Mouse (Mus musculus) cortical plate, adult 2 months (tissue): ENCODE measurements around the gene Spocd1. TPM values are rescaled to one million over a fixed set of nuclear protein-coding genes. Genes with fewer than 3 reads are reported as not detected.
A peak's percentile ranks its signal among the peaks of the same experiment; 100 is the strongest.

Experiments
- H3K27ac ChIP-seq: fragments of 200-500 bp; 2 replicates; pipeline ENCODE4 v1.5.1; 2012; ENCODE audit warnings: low read length, control low read depth, inconsistent platforms; ENCODE audit not compliant: insufficient read depth
- H3K4me1 ChIP-seq: fragments of 200-500 bp; 2 replicates; pipeline ENCODE4 v1.6.1; 2011; ENCODE audit warnings: low read length; ENCODE audit not compliant: control insufficient read depth, insufficient read depth
- H3K4me3 ChIP-seq: fragments of 200-500 bp; 2 replicates; pipeline ENCODE4 v1.5.1; 2011; ENCODE audit warnings: mild to moderate bottlenecking, low read length, control low read depth; ENCODE audit not compliant: insufficient read depth
- CTCF ChIP-seq: fragments of 200-500 bp; IDR thresholded peaks from 2 replicates; pipeline ENCODE4 v1.5.1; 2011; ENCODE audit warnings: mild to moderate bottlenecking, control low read depth, low read length; ENCODE audit not compliant: insufficient read depth; ENCODE audit errors: extremely low read depth
- POLR2A ChIP-seq: fragments of 200-500 bp; IDR thresholded peaks from 2 replicates; pipeline ENCODE4 v1.6.1; 2011; ENCODE audit warnings: mild to moderate bottlenecking, low read length, control low read depth; ENCODE audit not compliant: insufficient read depth; ENCODE audit errors: extremely low read depth
- polyA plus RNA-seq: library from polyadenylated mRNA; depleted of rRNA; stranded (reverse); fragments of >200 nt; gene quantifications from 2 replicates; pipeline ENCODE4 v1.2.3, GENCODE M21; 2012

Gene Spocd1
- polyA plus RNA-seq, 1 experiment = 0.13 TPM

DNA sequence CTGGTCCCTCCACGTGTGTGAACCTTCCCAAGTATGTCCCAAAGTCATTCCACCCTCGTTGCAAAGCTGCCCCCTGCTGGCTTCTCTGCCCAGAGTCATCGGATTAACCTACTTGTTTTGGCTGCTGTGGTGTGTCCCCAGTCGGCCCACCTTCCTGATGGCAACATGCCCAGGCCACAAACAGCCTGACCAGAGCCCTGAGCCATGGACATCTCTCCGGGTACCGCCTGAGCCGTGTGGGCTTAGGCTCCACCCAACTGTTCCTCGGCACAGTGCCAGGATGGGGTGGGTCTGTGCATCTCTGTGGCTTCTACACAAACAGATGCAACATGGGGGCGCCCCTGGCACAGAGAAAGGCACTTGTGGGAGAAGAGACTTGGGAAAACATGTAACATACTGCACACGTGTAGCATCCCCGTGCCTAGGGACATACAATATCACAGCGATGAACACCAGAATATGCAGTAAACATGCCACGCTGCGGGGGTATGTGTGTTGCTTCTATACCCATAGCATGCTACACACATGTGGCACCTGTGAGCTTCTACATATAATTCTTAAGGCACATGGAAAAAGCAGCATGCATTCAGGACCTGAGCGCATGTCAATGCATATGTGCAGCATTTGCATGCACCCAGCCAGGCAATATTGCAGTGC is 54.8 kb downstream of the Spocd1 start:
- Histone ChIP-seq H3K4me1 (peaks cover 6% of the 10 kb centered on the region), H3K27ac (peak overlapping the region; percentile 66)

DNA sequence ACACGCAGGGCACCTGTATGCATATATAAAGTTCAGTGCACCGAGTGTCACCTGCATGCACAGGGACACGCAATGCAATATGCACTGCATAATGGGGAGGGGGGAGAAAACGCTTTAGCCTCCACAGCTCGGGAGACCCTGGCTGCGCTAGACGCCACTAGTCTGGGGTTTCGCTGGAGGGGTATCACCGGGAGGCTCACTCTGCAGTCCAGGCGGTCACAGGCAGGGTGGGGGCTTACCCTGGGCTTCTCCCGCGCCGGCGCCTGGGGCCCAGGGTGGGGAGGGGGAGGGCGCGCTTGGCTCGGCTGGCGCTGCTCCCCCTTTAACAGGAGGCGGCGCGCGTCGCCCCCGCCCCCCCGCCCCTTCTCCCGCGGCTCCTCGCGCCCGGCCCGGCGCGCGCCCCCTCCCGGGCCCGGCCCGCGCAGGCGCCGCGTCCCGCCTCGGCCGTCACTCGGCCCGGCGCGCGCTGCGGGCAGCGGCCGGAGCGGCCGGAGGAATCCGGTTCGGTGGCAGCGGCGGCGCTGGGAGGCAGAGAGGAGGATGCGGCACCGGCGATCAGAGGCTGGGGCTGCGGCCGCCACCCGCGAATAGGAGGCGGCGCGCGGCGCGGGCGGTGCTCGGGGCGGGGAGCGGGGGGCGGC is 55.5 kb downstream of the Spocd1 start, which contains the start of gene Adgrb2:
Gene Adgrb2, plus strand, starts transcription at position 450 of the 641 bp plus-strand sequence.
- Histone ChIP-seq H3K27ac (peak within 1 kb of the TSS; percentile 83), H3K4me3 (peak within 1 kb of the TSS; percentile 71), H3K4me1 (peaks cover 5% of the 10 kb centered on the region; the same call in 1 of the 2 replicates)
- no peak for TF ChIP-seq CTCF
- TF ChIP-seq POLR2A = no peak

More for the DNA sequence above, 54.8 kb downstream of the Spocd1 start:
- H3K4me3 ChIP-seq = peak overlapping the region; percentile 71
- TF ChIP-seq CTCF = peak; percentile 65
- no peak for TF ChIP-seq POLR2A

DNA sequence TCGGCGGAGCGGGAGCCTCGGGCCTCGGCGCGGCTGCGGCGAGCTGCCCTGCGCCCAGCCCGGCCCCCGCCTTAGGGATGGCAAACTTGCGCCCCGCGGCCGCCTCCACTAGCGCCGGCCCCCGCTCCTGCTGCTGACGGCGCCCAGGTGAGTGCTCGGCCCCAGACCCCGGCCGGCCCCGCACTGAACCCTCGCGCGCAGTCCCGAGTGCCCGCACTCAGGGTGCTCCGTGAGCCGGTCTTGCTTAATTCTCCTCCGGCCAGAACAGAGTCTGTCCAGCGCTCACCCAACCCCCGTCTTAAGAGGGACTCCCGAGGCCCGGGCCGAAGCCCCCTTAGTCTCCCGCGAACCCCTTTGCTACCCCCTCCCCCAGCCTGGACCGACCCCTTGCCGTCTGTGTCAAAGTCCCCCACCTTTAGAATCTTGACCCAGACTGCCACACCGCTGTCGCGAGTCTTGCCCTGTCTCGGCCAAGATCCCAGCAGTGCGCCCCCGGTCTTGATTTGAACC is 56.2 kb downstream of the Spocd1 start:
- Histone ChIP-seq H3K4me1 (peaks cover 5% of the 10 kb centered on the region; the same call in 1 of the 2 replicates), H3K27ac (peak overlapping the region; percentile 83), H3K4me3 (peak overlapping the region; percentile 71)
- TF ChIP-seq CTCF = no peak
- no peak for TF ChIP-seq POLR2A

DNA sequence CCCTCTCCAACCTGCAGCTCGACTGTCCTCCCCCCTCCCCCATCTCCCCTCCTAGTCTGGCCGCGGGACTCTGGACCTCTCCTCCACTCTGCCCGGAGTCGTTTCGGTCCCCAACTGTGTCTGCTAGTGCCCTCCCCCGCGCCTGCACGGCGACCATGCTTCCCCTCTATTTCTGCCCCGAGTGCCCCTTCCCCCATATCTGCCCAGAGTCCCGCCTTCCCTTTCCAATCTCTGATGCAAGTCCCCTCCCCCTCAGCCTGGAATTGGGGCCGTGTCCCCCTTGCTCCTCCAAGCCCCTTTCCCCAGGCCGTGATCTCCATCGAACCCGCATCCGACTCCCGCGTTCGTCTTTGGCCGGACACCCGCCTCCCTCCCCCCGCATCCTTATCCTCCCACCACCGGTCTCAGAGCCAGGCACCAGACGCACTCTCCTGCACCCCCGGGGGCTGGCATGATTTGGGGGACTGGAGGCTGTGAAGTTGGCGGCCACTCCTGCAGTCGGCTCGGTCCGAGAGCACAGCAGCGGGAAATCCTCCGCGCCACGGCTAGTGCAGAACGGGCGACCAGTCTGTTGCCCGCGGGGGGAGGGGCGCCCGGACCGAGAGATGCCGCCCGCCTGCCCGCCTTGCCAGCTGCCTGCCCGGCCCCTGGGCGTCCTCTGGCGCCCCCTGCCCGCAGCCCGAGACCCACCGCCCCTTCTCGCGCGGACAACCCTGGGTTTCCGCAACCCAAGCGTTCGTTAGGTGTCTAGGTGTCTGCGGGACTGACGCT is 56.8 kb downstream of the Spocd1 start:
- peak overlapping the region; percentile 71 for H3K4me3 ChIP-seq
- TF ChIP-seq CTCF (no peak; the same call in 1 of the 2 replicates), POLR2A (no peak)
- H3K4me1 ChIP-seq = peaks cover 7% of the 10 kb centered on the region; the same call in 1 of the 2 replicates
- H3K27ac ChIP-seq = peak overlapping the region; percentile 14; the same call in 1 of the 2 replicates

DNA sequence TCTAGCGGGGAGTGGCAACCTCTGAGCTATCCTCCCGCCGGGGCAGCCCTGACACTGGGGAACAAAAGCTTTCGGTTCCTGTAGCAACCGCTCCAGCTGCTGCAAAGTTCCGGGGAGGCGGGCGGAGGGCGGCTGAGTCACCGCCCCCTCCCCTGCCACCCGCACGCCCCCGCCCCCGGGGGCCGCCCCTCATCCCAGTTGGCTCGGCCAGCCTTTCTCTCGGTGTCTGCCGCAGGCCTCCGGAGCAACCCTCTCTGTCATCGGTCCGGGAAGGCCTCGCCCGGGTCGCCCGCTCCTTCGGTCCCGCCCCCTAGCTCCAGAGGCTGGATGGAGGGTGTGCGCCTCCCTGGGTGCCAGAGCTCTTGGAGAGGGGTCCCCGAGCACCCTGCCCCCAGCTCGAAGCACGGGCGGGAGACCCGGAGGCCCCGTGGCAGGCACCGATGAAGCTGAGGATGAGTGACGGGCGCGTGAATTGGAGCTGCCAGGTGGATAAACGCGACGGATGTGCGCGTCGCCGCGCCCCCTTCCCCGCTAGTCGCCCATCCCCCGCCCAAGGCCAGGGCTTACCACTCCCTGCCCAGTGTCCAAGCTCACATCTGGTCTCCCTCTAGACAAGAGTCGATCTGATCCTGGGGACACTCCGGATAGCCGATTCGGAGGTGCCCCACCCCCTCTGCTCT is 58.9 kb downstream of the Spocd1 start:
- H3K4me3 ChIP-seq = peak overlapping the region; percentile 71
- no peak for TF ChIP-seq CTCF
- H3K27ac ChIP-seq = no peak overlapping the region
- H3K4me1 ChIP-seq = peaks cover 8% of the 10 kb centered on the region; the same call in 1 of the 2 replicates

DNA sequence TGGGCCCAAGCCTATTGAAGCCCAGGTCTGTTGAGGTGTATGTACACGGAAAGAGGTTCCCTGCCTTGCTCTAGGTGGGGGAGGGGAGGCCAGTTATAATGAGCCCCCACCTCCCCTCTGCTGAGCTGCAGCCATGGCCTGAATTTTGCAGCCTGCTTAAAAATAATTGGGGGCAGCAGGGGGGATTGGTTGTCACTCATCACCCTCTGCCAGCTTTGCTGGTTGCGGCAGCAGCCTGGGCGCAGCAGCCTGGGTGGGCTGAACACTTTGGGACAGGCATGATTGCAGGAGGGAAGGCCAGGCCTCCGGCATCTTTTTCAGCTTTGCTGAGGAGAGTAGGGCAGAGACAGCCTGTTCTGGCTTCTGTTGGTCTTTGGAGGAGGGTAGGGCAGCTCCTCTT is 60.9 kb downstream of the Spocd1 start:
- Histone ChIP-seq H3K27ac (no peak overlapping the region), H3K4me3 (no peak overlapping the region), H3K4me1 (peaks cover 17% of the 10 kb centered on the region)
- no peak for TF ChIP-seq CTCF
- no peak for TF ChIP-seq POLR2A

DNA sequence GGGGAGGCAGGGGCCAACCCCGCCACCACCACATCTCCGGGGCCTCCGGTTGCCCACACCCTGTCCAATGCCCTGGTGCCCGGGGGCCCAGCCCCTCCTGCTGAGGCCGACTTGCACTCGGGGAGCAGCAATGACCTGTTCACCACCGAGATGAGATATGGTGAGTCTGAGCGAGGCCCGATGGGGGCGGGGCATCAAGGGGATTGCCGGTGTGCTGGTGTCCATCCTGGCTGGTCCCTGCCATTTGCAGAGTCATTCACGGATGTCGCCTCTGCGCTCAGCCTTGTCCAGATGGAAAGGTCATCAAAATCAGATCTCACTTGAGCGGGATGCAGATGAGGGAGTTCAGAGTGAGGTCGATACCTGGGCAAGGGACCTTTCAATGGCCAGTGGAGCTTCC is 63.7 kb downstream of the Spocd1 start:
- peaks cover 20% of the 10 kb centered on the region for H3K4me1 ChIP-seq
- TF ChIP-seq CTCF (no peak), POLR2A (no peak)
- H3K27ac ChIP-seq = no peak overlapping the region
- no peak overlapping the region for H3K4me3 ChIP-seq

DNA sequence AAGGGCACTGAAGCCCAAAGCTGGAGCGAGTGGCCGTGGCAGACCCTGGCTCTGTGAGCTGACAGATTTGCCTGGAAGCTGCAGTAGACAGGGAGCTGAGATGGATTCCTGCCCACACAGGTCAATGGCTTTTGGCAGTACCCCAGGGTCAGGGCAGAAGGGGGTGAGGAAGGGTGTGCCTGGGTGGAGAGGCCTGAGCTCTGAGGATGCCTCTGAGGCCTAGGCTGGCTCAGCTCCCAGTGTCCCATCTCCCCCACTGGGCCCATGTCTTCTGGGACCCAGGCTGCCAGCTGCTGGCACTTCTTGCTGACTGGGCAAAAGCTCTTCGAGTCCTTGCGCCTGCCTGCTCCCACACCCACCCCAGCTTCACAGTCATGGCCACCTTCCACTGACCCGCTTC is 64.2 kb downstream of the Spocd1 start:
- Histone ChIP-seq H3K27ac (0 out of 2 replicates have a peak overlapping the region, but pooled peaks have one; percentile 15), H3K4me3 (no peak overlapping the region), H3K4me1 (peaks cover 21% of the 10 kb centered on the region)
- TF ChIP-seq CTCF (no peak), POLR2A (no peak)

DNA sequence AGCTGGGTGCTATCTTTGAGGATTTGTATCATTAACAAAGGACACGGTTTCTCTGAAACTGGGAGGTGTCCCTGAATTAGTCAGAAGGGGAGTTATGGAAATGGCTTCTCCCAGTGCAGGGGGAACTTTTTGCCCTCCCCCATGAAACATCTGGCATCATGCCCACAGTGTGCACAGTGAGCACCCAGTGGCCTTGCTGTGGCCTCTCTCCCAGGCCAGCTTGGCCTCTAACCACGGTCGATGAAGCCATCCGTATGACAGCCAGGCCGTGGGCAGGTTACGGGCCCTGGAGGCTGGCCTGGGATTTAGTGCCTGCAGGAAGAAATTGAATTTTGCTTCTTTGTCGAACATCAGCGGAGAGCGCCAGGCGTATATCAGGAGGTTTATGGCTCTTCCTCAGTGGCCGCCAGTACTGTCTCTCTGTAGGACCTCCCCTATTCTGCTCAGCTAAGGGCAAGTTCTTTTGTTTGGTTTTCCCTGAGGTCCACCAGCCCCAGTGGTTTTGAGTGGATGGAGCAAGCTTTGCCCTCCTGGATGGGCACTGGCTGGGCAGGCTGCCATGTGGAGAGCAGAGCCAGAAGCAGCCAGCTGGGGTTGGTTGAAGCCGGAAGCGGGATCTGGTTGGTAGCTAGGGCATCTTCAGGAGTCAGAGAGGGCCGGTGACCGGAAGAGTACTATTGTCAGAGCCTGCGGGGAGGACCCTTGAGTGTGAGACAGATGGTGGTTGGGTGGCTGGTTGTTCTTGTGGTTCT is 65.1 kb downstream of the Spocd1 start:
- peaks cover 25% of the 10 kb centered on the region for H3K4me1 ChIP-seq
- no peak for TF ChIP-seq POLR2A
- TF ChIP-seq CTCF = no peak
- peak overlapping the region; percentile 67 for H3K27ac ChIP-seq

More for the DNA sequence above, 65.1 kb downstream of the Spocd1 start:
- no peak overlapping the region for H3K4me3 ChIP-seq
